Comparison of ENCODE assay signal across 8 mouse cellular contexts in genomic region chr11:87638793-87639192, GRCm38 (mm10). TPM values are rescaled to one million over a fixed set of nuclear protein-coding genes. Genes with fewer than 3 reads are reported as not detected.
A peak's percentile ranks its signal among the peaks of the same experiment; 100 is the strongest.
DNase-seq lines count a peak whose midpoint lies in the region; ATAC-seq lines count a peak whose summit lies in the region.

No protein-coding gene starts in this region.

- 15% methylated on average over 2 of the region's 2 CpGs for WGBS in kidney, embryonic 15.5 days
- 8% methylated on average over 2 of the region's 2 CpGs for WGBS in hindbrain, embryonic 14.5 days
- 4% methylated on average over 2 of the region's 2 CpGs for WGBS in midbrain, embryonic 14.5 days

- peak overlapping the region; percentile 48 for H3K4me3 ChIP-seq in kidney, embryonic 15.5 days (replicated peaks)
- peak overlapping the region; percentile 69 for H3K4me3 ChIP-seq in brown adipose tissue, adult 24 weeks (ENCODE audit: insufficient read depth, low read depth, low read length)
- peak overlapping the region; percentile 37 for H3K4me3 ChIP-seq in hindbrain, embryonic 14.5 days (replicated peaks; ENCODE audit: low read length)
- H3K4me3 ChIP-seq in midbrain, embryonic 14.5 days (replicated peaks; ENCODE audit: low read depth, low read length) = peak overlapping the region; percentile 37

- peak overlapping the region; percentile 63 for H3K9ac ChIP-seq in kidney, embryonic 15.5 days
- H3K9ac ChIP-seq in hindbrain, embryonic 14.5 days = peak overlapping the region; percentile 67
- H3K9ac ChIP-seq in midbrain, embryonic 14.5 days (replicated peaks; ENCODE audit: low read length) = peak overlapping the region; percentile 68

- ATAC-seq in kidney, embryonic 15.5 days (replicated peaks; ENCODE audit: low FRiP score) = peak; percentile 29; the same call in 1 of the 2 replicates
- ATAC-seq in hindbrain, embryonic 14.5 days (ENCODE audit: low FRiP score) = no peak
- ATAC-seq in midbrain, embryonic 14.5 days (ENCODE audit: low FRiP score, low TSS enrichment) = no peak

- H3K4me2 ChIP-seq in kidney, embryonic 15.5 days = peak overlapping the region; percentile 76
- H3K4me2 ChIP-seq in hindbrain, embryonic 14.5 days (replicated peaks) = peak overlapping the region; percentile 77
- H3K4me2 ChIP-seq in midbrain, embryonic 14.5 days (ENCODE audit: low read length) = peak overlapping the region; percentile 70

- H3K4me1 ChIP-seq in kidney, embryonic 15.5 days = peaks cover 8% of the 10 kb centered on the region
- H3K4me1 ChIP-seq in brown adipose tissue, adult 24 weeks (ENCODE audit: control insufficient read depth, insufficient read depth, insufficient read length, low read length) = no peaks in the 10 kb centered on the region
- H3K4me1 ChIP-seq in hindbrain, embryonic 14.5 days (replicated peaks; ENCODE audit: control insufficient read depth, insufficient read depth, low read length) = peaks cover 9% of the 10 kb centered on the region
- 0 out of 2 replicates have a peak, but pooled peaks cover 4% of the 10 kb centered on the region for H3K4me1 ChIP-seq in midbrain, embryonic 14.5 days (ENCODE audit: control insufficient read depth, insufficient read depth, low read length)

- H3K27ac ChIP-seq in kidney, embryonic 15.5 days = 0 out of 2 replicates have a peak overlapping the region, but pooled peaks have one; percentile 45
- H3K27ac ChIP-seq in brown adipose tissue, adult 24 weeks (replicated peaks; ENCODE audit: low read depth, low read length) = 0 out of 2 replicates have a peak overlapping the region, but pooled peaks have one; percentile 0
- H3K27ac ChIP-seq in hindbrain, embryonic 14.5 days = no peak overlapping the region
- no peak overlapping the region for H3K27ac ChIP-seq in midbrain, embryonic 14.5 days (replicated peaks; ENCODE audit: low read depth, low read length)

- no peaks in the 10 kb centered on the region; the same call in 1 of the 2 replicates for H3K36me3 ChIP-seq in kidney, embryonic 15.5 days
- H3K36me3 ChIP-seq in hindbrain, embryonic 14.5 days (replicated peaks; ENCODE audit: control insufficient read depth, insufficient read depth) = peaks cover 13% of the 10 kb centered on the region
- peaks cover 5% of the 10 kb centered on the region; the same call in 1 of the 2 replicates for H3K36me3 ChIP-seq in midbrain, embryonic 14.5 days (ENCODE audit: control insufficient read depth, insufficient read depth, low read length)

- H3K9me3 ChIP-seq in kidney, embryonic 15.5 days (replicated peaks) = no peaks in the 10 kb centered on the region
- H3K9me3 ChIP-seq in hindbrain, embryonic 14.5 days (ENCODE audit: control insufficient read depth, low read length) = no peaks in the 10 kb centered on the region
- no peaks in the 10 kb centered on the region for H3K9me3 ChIP-seq in midbrain, embryonic 14.5 days (ENCODE audit: control insufficient read depth, low read length)

- no peak for DNase-seq in kidney, postnatal 25 days
- no peak for DNase-seq in hindbrain, embryonic 14.5 days (ENCODE audit: low spot score)
- DNase-seq in midbrain, embryonic 14.5 days = no peak
- no peak for DNase-seq in B cell, adult 2 months
- DNase-seq in layer of hippocampus, postnatal 25 days (ENCODE audit: extremely low spot score in 1 of 2, low spot score in 1 of 2) = no peak
- no peak for DNase-seq in embryo, embryonic 11 days

- no peaks in the 10 kb centered on the region for H3K27me3 ChIP-seq in kidney, embryonic 15.5 days
- H3K27me3 ChIP-seq in hindbrain, embryonic 14.5 days (ENCODE audit: control insufficient read depth, insufficient read depth, low read length) = no peaks in the 10 kb centered on the region
- H3K27me3 ChIP-seq in midbrain, embryonic 14.5 days (ENCODE audit: control insufficient read depth, insufficient read depth, low read length) = no peaks in the 10 kb centered on the region

RNA-seq across cellular contexts. Expression of gene Hsf5, which starts 21.8 kb away (rescaled TPM):
- polyA plus RNA-seq in kidney, embryonic 15.5 days (2015; fragmentation: Nextera tagmentation; extraction: Ambion mirVana) = 0.26 TPM in 2 replicates
- not detected in 2 replicates for polyA plus RNA-seq in brown adipose tissue, adult 24 weeks (2012; ENCODE audit: insufficient read depth, insufficient read length, missing spikeins)
- polyA plus RNA-seq in hindbrain, embryonic 14.5 days (2014; fragmentation: Nextera tagmentation; extraction: Ambion mirVana) = 0.31 and 0.33 TPM in 2 replicates
- polyA plus RNA-seq in midbrain, embryonic 14.5 days (2014; fragmentation: Nextera tagmentation; extraction: Ambion mirVana) = 0.37 and 0.46 TPM in 2 replicates
- total RNA-seq in layer of hippocampus, postnatal 25 days (2021) = under 1 TPM; 0.32 to 0.35 TPM

RNA-seq across cellular contexts. Expression of gene Rnf43, which starts 23.7 kb away (rescaled TPM):
- 6.7 and 6.8 TPM in 2 replicates for polyA plus RNA-seq in kidney, embryonic 15.5 days (2015; fragmentation: Nextera tagmentation; extraction: Ambion mirVana)
- not detected in 2 replicates for polyA plus RNA-seq in brown adipose tissue, adult 24 weeks (2012; ENCODE audit: insufficient read depth, insufficient read length, missing spikeins)
- polyA plus RNA-seq in hindbrain, embryonic 14.5 days (2014; fragmentation: Nextera tagmentation; extraction: Ambion mirVana) = 0.83 and 0.84 TPM in 2 replicates
- polyA plus RNA-seq in midbrain, embryonic 14.5 days (2014; fragmentation: Nextera tagmentation; extraction: Ambion mirVana) = 0.28 and 0.78 TPM in 2 replicates
- total RNA-seq in layer of hippocampus, postnatal 25 days (2021) = 1 to 10 TPM; 1.6 to 2.8 TPM

RNA-seq across cellular contexts. Expression of gene Mtmr4, which starts 46.8 kb away (rescaled TPM):
- polyA plus RNA-seq in kidney, embryonic 15.5 days (2015; fragmentation: Nextera tagmentation; extraction: Ambion mirVana) = 38.5 and 39.4 TPM in 2 replicates
- polyA plus RNA-seq in brown adipose tissue, adult 24 weeks (2012; ENCODE audit: insufficient read depth, insufficient read length, missing spikeins) = 5.8 TPM in 2 replicates
- 53.4 and 68.7 TPM in 2 replicates for polyA plus RNA-seq in hindbrain, embryonic 14.5 days (2014; fragmentation: Nextera tagmentation; extraction: Ambion mirVana)
- polyA plus RNA-seq in midbrain, embryonic 14.5 days (2014; fragmentation: Nextera tagmentation; extraction: Ambion mirVana) = 54.1 and 75.1 TPM in 2 replicates
- total RNA-seq in layer of hippocampus, postnatal 25 days (2021) = 10 to 100 TPM; 72.8 to 89.7 TPM

Comparison
In these comparisons a context has a peak if more than half of its experiments do, and no peak if none do; other contexts are left out.
1. H3K27ac ChIP-seq: peak in kidney, embryonic 15.5 days (single experiment) and brown adipose tissue, adult 24 weeks (single experiment); none in hindbrain, embryonic 14.5 days (single experiment) and midbrain, embryonic 14.5 days (single experiment).
2. Peak in every context shown above with its lines, with median percentiles within 50 percentile points of each other: H3K4me2 ChIP-seq, H3K4me3 ChIP-seq and H3K9ac ChIP-seq.